Mouse (Mus musculus): ENCODE results near the gene Ndufa11.

Gene Ndufa11

DNA sequence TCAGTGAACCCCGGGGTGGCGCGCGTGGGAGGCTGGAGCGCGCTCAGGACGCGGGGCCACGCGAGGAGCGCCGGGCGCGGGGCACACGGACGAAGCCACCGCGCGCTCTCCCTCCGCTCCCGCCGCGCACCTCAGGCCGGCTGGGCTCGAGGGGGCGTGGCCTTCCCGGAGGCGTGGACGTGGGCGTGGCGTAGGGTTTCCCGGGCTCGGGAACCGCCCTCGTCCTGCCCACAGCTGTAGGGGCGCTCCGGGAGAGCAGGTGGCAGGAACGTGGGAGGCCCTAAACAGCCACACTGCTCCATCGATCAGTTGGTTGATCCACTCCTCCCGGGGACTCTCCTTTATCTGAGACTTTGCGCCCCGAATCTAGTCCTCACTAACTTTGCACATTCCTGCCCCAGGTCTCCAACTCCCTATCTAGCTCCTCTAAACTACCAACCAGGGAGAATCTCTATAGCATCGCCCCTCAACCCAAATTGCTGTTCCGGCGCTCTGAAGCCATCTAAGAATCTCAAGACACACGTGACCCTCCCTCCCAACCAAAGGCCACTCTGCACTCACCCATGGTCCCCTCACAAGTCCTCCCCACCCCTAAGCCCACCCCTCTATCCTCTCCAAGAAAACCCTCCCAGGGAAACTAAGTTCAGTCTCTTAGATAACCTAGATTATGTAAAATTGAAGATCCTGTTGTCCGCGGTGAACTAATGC lies 40.0 kb downstream of the Ndufa11 start, which contains the start of gene Nrtn:
Gene Nrtn (minus strand): TSS at position 115 of the 708 bp plus-strand sequence.
- DNase-seq (ENCODE audit: low read depth in 1 of 2, low spot score in 2 of 2) = no peak

GRCm38 (mm10) chr17:56758132-56758531 lies 40.6 kb downstream of the Ndufa11 start:
- DNase-seq (ENCODE audit: low read depth in 1 of 2, low spot score in 2 of 2) = peak in 1 of 2 experiments; percentile 37

DNA sequence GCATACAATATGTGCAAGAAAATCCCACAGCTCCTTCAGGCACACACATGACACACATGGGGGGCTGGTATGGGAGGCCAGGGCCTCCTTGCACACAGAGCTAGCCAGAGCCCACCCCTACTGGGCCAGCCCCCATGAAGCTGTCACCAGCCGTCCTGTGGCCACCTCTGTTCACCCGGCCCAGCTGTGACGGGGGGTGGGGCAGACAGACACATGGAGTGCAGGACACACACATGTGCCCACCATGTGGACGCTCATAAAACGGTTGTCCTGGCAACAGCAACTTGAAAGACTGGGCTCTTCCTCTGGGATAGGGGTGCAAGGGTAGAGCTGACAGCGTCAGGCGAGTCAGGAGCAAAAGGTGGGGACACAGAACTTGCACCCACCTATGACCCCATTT lies 41.7 kb downstream of the Ndufa11 start:
- DNase-seq (ENCODE audit: low read depth in 1 of 2, low spot score in 2 of 2) = no peak

- no peak for DNase-seq (ENCODE audit: low read depth in 1 of 2, low spot score in 2 of 2)
Measured at GRCm38 (mm10) chr17:56761077-56761476, 43.5 kb downstream of the Ndufa11 start.

- peak in 1 of 2 experiments; percentile 54 for DNase-seq (ENCODE audit: low read depth in 1 of 2, low spot score in 2 of 2)
Measured at GRCm38 (mm10) chr17:56761991-56762410, 44.4 kb downstream of the Ndufa11 start.

- peak in 1 of 2 experiments; percentile 50 for DNase-seq (ENCODE audit: low read depth in 1 of 2, low spot score in 2 of 2)
Measured at GRCm38 (mm10) chr17:56762769-56763731, 45.5 kb downstream of the Ndufa11 start.

DNA sequence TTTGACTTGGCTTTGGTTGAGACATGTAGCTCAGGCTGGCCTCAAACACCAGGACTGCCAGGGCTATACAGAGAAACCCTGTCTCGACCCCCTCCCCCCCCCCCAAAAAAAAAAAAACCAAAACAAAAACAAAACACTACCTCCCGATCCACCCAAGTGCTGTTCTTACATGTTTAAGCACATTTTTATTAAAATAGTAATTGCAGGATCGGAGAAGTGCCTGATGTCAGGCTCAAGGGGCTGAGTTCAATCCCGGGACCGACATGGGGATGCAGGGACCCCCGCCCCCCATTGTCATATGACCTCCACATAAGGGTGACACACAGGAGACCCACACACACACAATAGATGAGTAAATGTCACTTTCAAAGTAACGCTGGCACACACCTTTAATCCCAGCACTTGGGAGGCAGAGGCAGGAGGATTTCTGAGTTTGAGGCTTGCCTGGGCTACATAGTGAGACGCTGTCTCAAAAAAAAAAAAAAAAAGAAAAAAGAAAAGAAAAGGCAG lies 46.2 kb downstream of the Ndufa11 start:
- DNase-seq (ENCODE audit: low read depth in 1 of 2, low spot score in 2 of 2) = no peak

- peak; percentile 83 to 84 for DNase-seq (ENCODE audit: low read depth in 1 of 2, low spot score in 2 of 2)
Measured at GRCm38 (mm10) chr17:56764474-56765354, 47.1 kb downstream of the Ndufa11 start, which contains the start of gene Dus3l. Gene Dus3l (plus strand): TSS chr17:56764757.

GRCm38 (mm10) chr17:56765431-56765830 lies 47.9 kb downstream of the Ndufa11 start:
- no peak for DNase-seq (ENCODE audit: low read depth in 1 of 2, low spot score in 2 of 2)

DNA sequence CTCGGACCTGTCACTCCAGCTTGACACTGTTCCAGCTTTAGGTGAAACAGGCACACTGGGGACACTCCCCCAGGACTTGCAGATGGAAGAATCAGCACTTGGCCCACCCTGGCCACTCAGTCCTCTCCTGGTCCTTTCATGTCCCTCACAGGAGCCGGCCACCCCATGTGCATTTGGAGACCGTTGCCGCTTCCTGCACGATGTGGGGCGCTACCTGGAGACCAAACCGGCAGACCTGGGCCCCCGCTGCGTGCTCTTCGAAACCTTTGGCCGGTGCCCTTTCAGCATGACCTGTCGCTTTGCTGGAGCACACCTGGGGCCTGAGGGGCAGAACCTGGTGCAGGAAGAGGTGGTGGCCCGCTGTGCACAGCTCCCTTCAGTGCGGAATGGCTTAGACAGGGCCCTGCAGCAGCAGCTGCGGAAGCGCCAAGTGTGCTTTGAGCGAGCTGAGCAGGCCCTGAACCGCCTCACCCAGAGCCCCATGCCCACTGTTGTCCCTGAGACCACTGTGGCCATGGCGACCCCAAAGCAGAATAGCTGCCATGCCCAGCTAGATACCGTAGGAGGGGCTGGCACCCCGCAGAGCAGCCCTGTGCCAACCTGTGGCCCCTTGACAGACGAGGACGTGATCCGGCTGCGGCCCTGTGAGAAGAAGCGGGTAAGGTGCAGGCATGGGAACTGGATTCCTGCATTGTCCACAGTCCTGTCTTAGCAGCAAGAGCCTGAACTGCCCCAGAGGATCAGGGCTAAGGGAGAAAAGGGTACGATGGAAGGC lies 49.3 kb downstream of the Ndufa11 start:
- no peak for DNase-seq (ENCODE audit: low read depth in 1 of 2, low spot score in 2 of 2)

DNA sequence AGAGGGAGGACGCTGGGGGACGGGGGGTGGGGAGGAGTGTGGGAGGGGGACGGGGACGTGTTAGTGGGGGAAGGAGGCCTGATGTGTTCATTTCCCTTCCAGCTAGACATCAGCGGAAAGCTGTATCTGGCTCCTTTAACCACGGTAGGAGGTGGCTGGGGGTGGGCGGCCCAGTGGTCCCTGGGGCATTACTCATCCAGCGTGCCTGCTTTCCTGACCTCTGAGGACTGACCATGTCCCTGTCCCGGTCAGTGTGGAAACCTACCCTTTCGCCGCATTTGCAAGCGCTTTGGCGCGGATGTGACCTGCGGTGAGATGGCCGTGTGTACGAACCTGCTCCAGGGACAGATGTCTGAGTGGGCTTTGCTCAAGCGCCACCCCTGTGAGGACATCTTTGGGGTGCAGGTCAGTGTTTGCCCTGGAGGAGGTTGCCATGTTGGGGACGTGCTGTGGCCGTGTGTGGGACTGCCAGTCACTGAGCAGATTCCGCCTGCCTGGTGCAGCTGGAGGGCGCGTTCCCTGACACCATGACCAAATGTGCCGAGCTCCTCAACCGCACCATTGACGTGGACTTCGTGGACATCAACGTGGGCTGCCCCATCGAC lies 50.1 kb downstream of the Ndufa11 start:
- DNase-seq (ENCODE audit: low read depth in 1 of 2, low spot score in 2 of 2) = no peak

GRCm38 (mm10) chr17:56768941-56769340 lies 51.4 kb downstream of the Ndufa11 start:
- no peak for DNase-seq (ENCODE audit: low read depth in 1 of 2, low spot score in 2 of 2)

- DNase-seq (ENCODE audit: low read depth in 1 of 2, low spot score in 2 of 2) = no peak
Measured at GRCm38 (mm10) chr17:56769950-56770349, 52.4 kb downstream of the Ndufa11 start, which contains the start of gene Prr22. Gene Prr22 (plus strand): TSS chr17:56770250.

Measured in monocyte, adult 2 months (primary cell).